Mouse (Mus musculus): ENCODE measurements around the gene Pdzk1. TPM values are rescaled to one million over a fixed set of nuclear protein-coding genes. Genes with fewer than 3 reads are reported as not detected.

Pdzk1 gene
- polyA plus RNA-seq, 1 experiment from 2014 or later = 0.10 TPM

GRCm38 (mm10) chr3:96845806-96846205 is 16.7 kb downstream of the Pdzk1 start:
- Histone ChIP-seq H3K9me3 (replicated peaks; ENCODE audit: control insufficient read depth, low read length) (no peaks in the 10 kb centered on the region), H3K27ac (ENCODE audit: low read depth, low read length) (no peak overlapping the region), H3K27me3 (ENCODE audit: control insufficient read depth, insufficient read depth, low read length) (no peaks in the 10 kb centered on the region), H3K9ac (ENCODE audit: low read depth, low read length) (no peak overlapping the region), H3K36me3 (ENCODE audit: control insufficient read depth, insufficient read depth, low read length) (no peaks in the 10 kb centered on the region), H3K4me2 (no peak overlapping the region), H3K4me3 (ENCODE audit: low read depth, low read length) (no peak overlapping the region), H3K4me1 (ENCODE audit: control insufficient read depth, insufficient read depth, low read length) (peaks cover 6% of the 10 kb centered on the region; the same call in 1 of the 2 replicates)
- 86% methylated on average over 9 of the region's 9 CpGs for WGBS (ENCODE audit: insufficient replicate concordance)
- no peak for ATAC-seq (replicated peaks; ENCODE audit: insufficient number of reproducible peaks, low FRiP score, low TSS enrichment)

- Histone ChIP-seq H3K4me3 (ENCODE audit: low read depth, low read length) (no peak overlapping the region), H3K36me3 (ENCODE audit: control insufficient read depth, insufficient read depth, low read length) (no peaks in the 10 kb centered on the region), H3K9me3 (replicated peaks; ENCODE audit: control insufficient read depth, low read length) (no peaks in the 10 kb centered on the region), H3K4me2 (no peak overlapping the region), H3K4me1 (ENCODE audit: control insufficient read depth, insufficient read depth, low read length) (peaks cover 6% of the 10 kb centered on the region; the same call in 1 of the 2 replicates), H3K27ac (ENCODE audit: low read depth, low read length) (no peak overlapping the region), H3K27me3 (ENCODE audit: control insufficient read depth, insufficient read depth, low read length) (no peaks in the 10 kb centered on the region), H3K9ac (ENCODE audit: low read depth, low read length) (no peak overlapping the region)
- WGBS (ENCODE audit: insufficient replicate concordance) = 77% methylated on average over 12 of the region's 12 CpGs
- ATAC-seq (replicated peaks; ENCODE audit: insufficient number of reproducible peaks, low FRiP score, low TSS enrichment) = no peak
Observed at GRCm38 (mm10) chr3:96846985-96847384, 17.9 kb downstream of the Pdzk1 start.

- 22% methylated on average over 6 of the region's 6 CpGs for WGBS (ENCODE audit: insufficient replicate concordance)
- no peak overlapping the region for H3K4me3 ChIP-seq (ENCODE audit: low read depth, low read length)
- no peaks in the 10 kb centered on the region for H3K36me3 ChIP-seq (ENCODE audit: control insufficient read depth, insufficient read depth, low read length)
- ATAC-seq (replicated peaks; ENCODE audit: insufficient number of reproducible peaks, low FRiP score, low TSS enrichment) = no peak
- H3K4me2 ChIP-seq = no peak overlapping the region
- no peaks in the 10 kb centered on the region for H3K27me3 ChIP-seq (ENCODE audit: control insufficient read depth, insufficient read depth, low read length)
- no peak overlapping the region for H3K27ac ChIP-seq (ENCODE audit: low read depth, low read length)
- H3K9me3 ChIP-seq (replicated peaks; ENCODE audit: control insufficient read depth, low read length) = no peaks in the 10 kb centered on the region
- no peak overlapping the region for H3K9ac ChIP-seq (ENCODE audit: low read depth, low read length)
- peaks cover 6% of the 10 kb centered on the region; the same call in 1 of the 2 replicates for H3K4me1 ChIP-seq (ENCODE audit: control insufficient read depth, insufficient read depth, low read length)
Observed at GRCm38 (mm10) chr3:96847661-96848060, 18.6 kb downstream of the Pdzk1 start.

DNA sequence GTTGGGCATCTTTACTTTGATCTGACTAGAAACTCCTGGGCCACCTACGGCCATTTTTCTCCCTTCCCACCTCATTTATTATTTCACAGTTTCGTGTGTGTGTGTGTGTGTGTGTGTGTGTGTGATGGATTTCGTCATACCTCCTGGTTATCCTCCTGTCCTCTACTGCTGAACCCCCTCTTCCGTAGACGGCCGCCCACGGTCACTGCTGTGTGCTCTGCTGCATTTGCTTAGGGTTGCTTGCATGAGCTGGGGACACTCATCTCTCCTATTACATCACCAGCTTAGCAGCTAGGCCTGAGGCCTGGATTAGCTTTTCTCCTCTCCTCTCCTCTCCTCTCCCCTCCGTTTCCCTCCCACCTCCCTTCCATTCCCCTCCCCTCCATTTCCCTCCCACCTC is 19.4 kb downstream of the Pdzk1 start:
- no peak overlapping the region for H3K27ac ChIP-seq (ENCODE audit: low read depth, low read length)
- H3K4me1 ChIP-seq (ENCODE audit: control insufficient read depth, insufficient read depth, low read length) = peaks cover 6% of the 10 kb centered on the region; the same call in 1 of the 2 replicates
- ATAC-seq (replicated peaks; ENCODE audit: insufficient number of reproducible peaks, low FRiP score, low TSS enrichment) = no peak
- H3K4me2 ChIP-seq = no peak overlapping the region
- H3K9me3 ChIP-seq (replicated peaks; ENCODE audit: control insufficient read depth, low read length) = no peaks in the 10 kb centered on the region
- H3K4me3 ChIP-seq (ENCODE audit: low read depth, low read length) = no peak overlapping the region
- no peak overlapping the region for H3K9ac ChIP-seq (ENCODE audit: low read depth, low read length)
- no peaks in the 10 kb centered on the region for H3K36me3 ChIP-seq (ENCODE audit: control insufficient read depth, insufficient read depth, low read length)
- no peaks in the 10 kb centered on the region for H3K27me3 ChIP-seq (ENCODE audit: control insufficient read depth, insufficient read depth, low read length)
- WGBS (ENCODE audit: insufficient replicate concordance) = 73% methylated on average over 7 of the region's 8 CpGs

DNA sequence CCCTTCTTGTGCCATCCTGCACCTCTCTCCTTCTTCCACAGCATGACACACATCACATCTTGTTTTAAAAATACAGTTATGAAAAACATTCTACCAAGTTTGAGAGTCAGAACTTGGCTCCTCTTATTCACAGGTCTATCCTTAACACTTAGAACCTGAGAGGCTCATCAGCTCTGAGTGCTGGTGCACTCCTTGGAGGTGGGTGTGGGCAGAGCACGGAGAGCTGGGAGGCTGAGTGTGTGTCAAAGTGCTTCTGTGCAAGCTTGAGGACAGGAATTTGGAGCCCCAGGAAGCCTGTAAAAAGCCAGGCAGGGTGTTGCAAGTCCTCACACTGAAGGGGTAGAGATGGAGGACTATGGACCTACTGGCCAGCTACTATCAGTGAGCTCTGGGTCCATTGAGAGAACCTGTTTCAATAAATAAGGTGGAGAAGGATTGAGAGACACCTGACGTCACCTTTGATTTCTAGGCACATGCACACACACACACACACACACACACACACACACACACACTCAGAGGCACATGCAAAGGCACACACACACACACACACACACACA is 20.2 kb downstream of the Pdzk1 start:
- Histone ChIP-seq H3K9me3 (replicated peaks; ENCODE audit: control insufficient read depth, low read length) (no peaks in the 10 kb centered on the region), H3K27ac (ENCODE audit: low read depth, low read length) (no peak overlapping the region), H3K9ac (ENCODE audit: low read depth, low read length) (no peak overlapping the region), H3K4me3 (ENCODE audit: low read depth, low read length) (no peak overlapping the region), H3K4me2 (no peak overlapping the region), H3K4me1 (ENCODE audit: control insufficient read depth, insufficient read depth, low read length) (peaks cover 6% of the 10 kb centered on the region; the same call in 1 of the 2 replicates), H3K36me3 (ENCODE audit: control insufficient read depth, insufficient read depth, low read length) (no peaks in the 10 kb centered on the region), H3K27me3 (ENCODE audit: control insufficient read depth, insufficient read depth, low read length) (no peaks in the 10 kb centered on the region)
- ATAC-seq (replicated peaks; ENCODE audit: insufficient number of reproducible peaks, low FRiP score, low TSS enrichment) = no peak
- WGBS (ENCODE audit: insufficient replicate concordance) = 75% methylated on average over 2 of the region's 2 CpGs

DNA sequence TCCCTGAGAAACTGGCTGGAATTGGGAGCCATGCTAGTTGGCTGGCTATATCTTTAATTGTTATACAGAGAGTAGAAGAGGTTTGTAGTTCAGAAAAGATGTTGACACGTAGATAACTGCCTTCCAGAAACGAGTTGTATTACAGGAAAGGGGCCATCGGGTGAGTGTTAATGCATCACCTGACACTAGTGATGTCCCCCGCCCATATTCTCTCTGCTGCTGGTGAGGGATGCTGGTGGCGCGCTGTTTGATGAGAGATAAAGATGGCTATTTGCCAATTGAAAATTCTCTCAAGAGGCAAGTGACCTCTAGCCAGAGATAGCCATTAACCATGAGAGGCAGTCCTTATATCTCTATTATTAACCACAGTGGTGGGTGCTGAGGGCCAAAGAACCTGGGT is 23.5 kb downstream of the Pdzk1 start:
- no peaks in the 10 kb centered on the region for H3K36me3 ChIP-seq (ENCODE audit: control insufficient read depth, insufficient read depth, low read length)
- H3K4me2 ChIP-seq = no peak overlapping the region
- 59% methylated on average over 6 of the region's 6 CpGs for WGBS (ENCODE audit: insufficient replicate concordance)
- no peak for ATAC-seq (replicated peaks; ENCODE audit: insufficient number of reproducible peaks, low FRiP score, low TSS enrichment)
- no peak overlapping the region for H3K27ac ChIP-seq (ENCODE audit: low read depth, low read length)
- peaks cover 5% of the 10 kb centered on the region; the same call in 1 of the 2 replicates for H3K4me1 ChIP-seq (ENCODE audit: control insufficient read depth, insufficient read depth, low read length)
- H3K27me3 ChIP-seq (ENCODE audit: control insufficient read depth, insufficient read depth, low read length) = no peaks in the 10 kb centered on the region
- no peak overlapping the region for H3K4me3 ChIP-seq (ENCODE audit: low read depth, low read length)
- H3K9me3 ChIP-seq (replicated peaks; ENCODE audit: control insufficient read depth, low read length) = no peaks in the 10 kb centered on the region
- H3K9ac ChIP-seq (ENCODE audit: low read depth, low read length) = no peak overlapping the region

DNA sequence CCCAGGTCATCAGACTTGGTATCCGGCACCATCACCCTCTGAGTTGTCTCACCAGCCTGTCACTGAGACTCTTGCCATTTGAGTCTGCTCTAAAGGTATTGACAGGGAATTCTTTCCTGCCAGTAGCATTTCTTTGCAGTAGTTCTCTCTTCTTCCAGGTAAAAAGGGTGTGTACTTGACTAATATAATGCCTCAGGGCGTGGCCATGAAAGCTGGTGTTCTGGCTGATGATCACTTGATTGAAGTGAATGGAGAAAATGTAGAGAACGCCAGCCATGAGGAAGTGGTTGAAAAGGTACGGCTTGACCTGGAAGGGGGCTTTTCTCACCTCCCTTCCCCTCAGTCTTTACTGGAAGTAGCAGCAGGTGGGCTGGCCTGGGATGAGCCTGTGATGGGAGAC is 25.3 kb downstream of the Pdzk1 start:
- no peaks in the 10 kb centered on the region for H3K36me3 ChIP-seq (ENCODE audit: control insufficient read depth, insufficient read depth, low read length)
- H3K9me3 ChIP-seq (replicated peaks; ENCODE audit: control insufficient read depth, low read length) = no peaks in the 10 kb centered on the region
- no peak overlapping the region for H3K27ac ChIP-seq (ENCODE audit: low read depth, low read length)
- H3K4me3 ChIP-seq (ENCODE audit: low read depth, low read length) = no peak overlapping the region
- 82% methylated on average over 4 of the region's 4 CpGs for WGBS (ENCODE audit: insufficient replicate concordance)
- H3K27me3 ChIP-seq (ENCODE audit: control insufficient read depth, insufficient read depth, low read length) = no peaks in the 10 kb centered on the region
- no peak overlapping the region for H3K4me2 ChIP-seq
- ATAC-seq (replicated peaks; ENCODE audit: insufficient number of reproducible peaks, low FRiP score, low TSS enrichment) = no peak
- H3K9ac ChIP-seq (ENCODE audit: low read depth, low read length) = no peak overlapping the region
- H3K4me1 ChIP-seq (ENCODE audit: control insufficient read depth, insufficient read depth, low read length) = no peaks in the 10 kb centered on the region

- Histone ChIP-seq H3K4me3 (ENCODE audit: low read depth, low read length) (no peak overlapping the region), H3K4me1 (ENCODE audit: control insufficient read depth, insufficient read depth, low read length) (no peaks in the 10 kb centered on the region), H3K27me3 (ENCODE audit: control insufficient read depth, insufficient read depth, low read length) (no peaks in the 10 kb centered on the region), H3K9ac (ENCODE audit: low read depth, low read length) (no peak overlapping the region), H3K36me3 (ENCODE audit: control insufficient read depth, insufficient read depth, low read length) (no peaks in the 10 kb centered on the region), H3K9me3 (replicated peaks; ENCODE audit: control insufficient read depth, low read length) (no peaks in the 10 kb centered on the region), H3K4me2 (no peak overlapping the region), H3K27ac (ENCODE audit: low read depth, low read length) (no peak overlapping the region)
- no peak for ATAC-seq (replicated peaks; ENCODE audit: insufficient number of reproducible peaks, low FRiP score, low TSS enrichment)
- 83% methylated on average over 3 of the region's 3 CpGs for WGBS (ENCODE audit: insufficient replicate concordance)
Observed at GRCm38 (mm10) chr3:96855833-96856232, 26.7 kb downstream of the Pdzk1 start.

GRCm38 (mm10) chr3:96860498-96860897 is 31.4 kb downstream of the Pdzk1 start:
- H3K9ac ChIP-seq (ENCODE audit: low read depth, low read length) = no peak overlapping the region
- ATAC-seq (replicated peaks; ENCODE audit: insufficient number of reproducible peaks, low FRiP score, low TSS enrichment) = no peak
- no peaks in the 10 kb centered on the region for H3K9me3 ChIP-seq (replicated peaks; ENCODE audit: control insufficient read depth, low read length)
- H3K4me1 ChIP-seq (ENCODE audit: control insufficient read depth, insufficient read depth, low read length) = no peaks in the 10 kb centered on the region
- H3K27ac ChIP-seq (ENCODE audit: low read depth, low read length) = no peak overlapping the region
- no peaks in the 10 kb centered on the region for H3K36me3 ChIP-seq (ENCODE audit: control insufficient read depth, insufficient read depth, low read length)
- H3K27me3 ChIP-seq (ENCODE audit: control insufficient read depth, insufficient read depth, low read length) = no peaks in the 10 kb centered on the region
- no peak overlapping the region for H3K4me2 ChIP-seq
- WGBS (ENCODE audit: insufficient replicate concordance) = 82% methylated on average over 5 of the region's 5 CpGs
- no peak overlapping the region for H3K4me3 ChIP-seq (ENCODE audit: low read depth, low read length)
